Mouse (Mus musculus) hindbrain, embryonic 15.5 days (tissue): ENCODE results near the gene Ttll1. TPM values are rescaled to one million over a fixed set of nuclear protein-coding genes. Genes with fewer than 3 reads are reported as not detected.

Source experiments
- ATAC-seq: fragments of 200-750 bp; cut with Nextera tagmentation; 2 replicates; pipeline ENCODE4 v1.8.0; 2017; ENCODE audit warnings: low read depth, moderate number of reproducible peaks, moderate TSS enrichment; ENCODE audit not compliant: low FRiP score
- H3K27ac ChIP-seq: fragments of 300-500 bp; sonication (generic); replicated peaks from 2 replicates; pipeline ENCODE4 v1.5.1; 2015; ENCODE audit warnings: mild to moderate bottlenecking, inconsistent platforms
- H3K27me3 ChIP-seq: fragments of 300-500 bp; sonication (generic); 2 replicates; pipeline ENCODE4 v1.6.1; 2015; ENCODE audit warnings: control low read depth, inconsistent platforms
- H3K36me3 ChIP-seq: fragments of 300-500 bp; sonication (generic); 2 replicates; pipeline ENCODE4 v1.6.1; 2015; ENCODE audit warnings: control low read depth, inconsistent platforms
- H3K4me1 ChIP-seq: fragments of 300-500 bp; sonication (generic); replicated peaks from 2 replicates; pipeline ENCODE4 v1.6.1; 2015; ENCODE audit warnings: control low read depth, inconsistent platforms
- H3K4me2 ChIP-seq: fragments of 300-500 bp; sonication (generic); 2 replicates; pipeline ENCODE4 v1.6.1; 2015; ENCODE audit warnings: moderate library complexity, mild to moderate bottlenecking, inconsistent platforms
- H3K4me3 ChIP-seq: fragments of 300-500 bp; sonication (generic); 2 replicates; pipeline ENCODE4 v1.5.1; 2015; ENCODE audit warnings: mild to moderate bottlenecking, inconsistent platforms
- H3K9ac ChIP-seq: fragments of 300-500 bp; sonication (generic); 2 replicates; pipeline ENCODE4 v1.6.1; 2015; ENCODE audit warnings: inconsistent platforms
- H3K9me3 ChIP-seq: fragments of 300-500 bp; sonication (generic); 2 replicates; pipeline ENCODE4 v1.6.1; 2016; ENCODE audit warnings: control low read depth, inconsistent platforms
- WGBS: fragments of 180-500 bp; shearing (Covaris S2); methylation state at CpG from one replicate; pipeline ENCODE4 v1.1.7; 2015; 5-methylcytosine and 5-hydroxymethylcytosine counted together
- polyA plus RNA-seq: library from polyadenylated mRNA; unstranded; fragments of >200 nt; fragmentation: Nextera tagmentation; extraction: Ambion mirVana; gene quantifications from 2 replicates; pipeline ENCODE4 v1.2.1, GENCODE M21; 2015

The Ttll1 gene
- polyA plus RNA-seq, 1 experiment from 2014 or later: 122 TPM

DNA sequence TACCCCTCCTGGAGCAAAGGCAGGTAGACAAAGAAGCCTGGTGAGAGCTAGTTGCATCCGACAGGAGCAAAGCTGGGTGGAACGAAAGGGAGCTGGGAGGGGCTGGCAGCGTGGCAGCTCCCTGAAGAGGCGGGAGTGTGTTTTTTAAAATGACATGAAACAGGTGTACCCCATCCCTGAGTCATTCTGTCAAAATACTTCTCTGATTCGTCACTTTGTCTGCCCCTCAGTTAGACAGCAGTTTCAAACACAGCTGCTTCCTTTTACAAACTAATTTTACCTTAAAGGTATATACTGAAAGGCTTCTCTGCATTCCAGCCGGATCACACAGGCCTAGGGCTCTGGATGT is 16.1 kb downstream of the Ttll1 start:
- ATAC-seq: no peak
- Histone ChIP-seq H3K27me3 (no peaks in the 10 kb centered on the region), H3K27ac (no peak overlapping the region), H3K9me3 (no peaks in the 10 kb centered on the region), H3K9ac (no peak overlapping the region), H3K4me2 (no peak overlapping the region), H3K4me3 (no peak overlapping the region), H3K4me1 (no peaks in the 10 kb centered on the region), H3K36me3 (peaks cover 91% of the 10 kb centered on the region)
- WGBS: 86% methylated on average over 6 of the region's 6 CpGs

- no peak overlapping the region for H3K4me3 ChIP-seq
- 85% methylated on average over 7 of the region's 7 CpGs for WGBS
- no peaks in the 10 kb centered on the region for H3K9me3 ChIP-seq
- no peak for ATAC-seq
- H3K9ac ChIP-seq: no peak overlapping the region
- peaks cover 86% of the 10 kb centered on the region for H3K36me3 ChIP-seq
- H3K4me2 ChIP-seq: no peak overlapping the region
- no peaks in the 10 kb centered on the region for H3K27me3 ChIP-seq
- H3K4me1 ChIP-seq: no peaks in the 10 kb centered on the region
- no peak overlapping the region for H3K27ac ChIP-seq
These were observed 16.7 kb downstream of the Ttll1 start for GRCm38 (mm10) chr15:83493856-83494571.

DNA sequence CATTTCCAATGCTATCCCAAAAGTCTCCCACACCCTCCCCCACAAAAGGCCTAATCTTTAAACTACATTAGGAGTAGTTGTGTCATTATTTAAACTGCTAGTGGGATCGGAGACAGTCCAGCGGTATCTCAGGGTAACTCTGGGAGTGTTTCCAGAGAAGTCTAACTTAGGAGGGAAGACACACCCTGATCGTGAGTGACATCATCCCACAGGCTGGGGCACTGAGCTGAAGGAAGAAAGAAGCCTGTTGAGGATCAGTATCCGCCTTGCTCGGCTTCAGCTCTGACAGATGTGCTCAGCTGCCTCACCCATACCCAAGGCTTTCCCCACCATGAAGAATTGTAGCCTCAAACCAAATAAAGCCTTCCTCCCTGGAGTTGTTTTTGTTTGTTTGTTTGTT is 18.8 kb downstream of the Ttll1 start:
- H3K9me3 ChIP-seq: no peaks in the 10 kb centered on the region
- H3K27ac ChIP-seq: no peak overlapping the region
- no peaks in the 10 kb centered on the region for H3K27me3 ChIP-seq
- ATAC-seq: no peak
- no peak overlapping the region for H3K4me2 ChIP-seq
- H3K9ac ChIP-seq: no peak overlapping the region
- 93% methylated on average over 5 of the region's 5 CpGs for WGBS
- no peaks in the 10 kb centered on the region for H3K4me1 ChIP-seq
- peaks cover 77% of the 10 kb centered on the region for H3K36me3 ChIP-seq
- no peak overlapping the region for H3K4me3 ChIP-seq

GRCm38 (mm10) chr15:83489471-83489870 is 21.2 kb downstream of the Ttll1 start:
- Histone ChIP-seq H3K36me3 (peaks cover 76% of the 10 kb centered on the region), H3K27ac (no peak overlapping the region), H3K4me3 (no peak overlapping the region), H3K9ac (no peak overlapping the region), H3K9me3 (no peaks in the 10 kb centered on the region), H3K4me1 (no peaks in the 10 kb centered on the region), H3K27me3 (no peaks in the 10 kb centered on the region), H3K4me2 (no peak overlapping the region)
- ATAC-seq: no peak
- WGBS: 93% methylated on average over 20 of the region's 20 CpGs

GRCm38 (mm10) chr15:83487477-83488115 is 23.1 kb downstream of the Ttll1 start:
- Histone ChIP-seq H3K9ac (no peak overlapping the region), H3K4me1 (no peaks in the 10 kb centered on the region), H3K27ac (no peak overlapping the region), H3K36me3 (peaks cover 70% of the 10 kb centered on the region), H3K4me2 (no peak overlapping the region), H3K4me3 (no peak overlapping the region), H3K9me3 (no peaks in the 10 kb centered on the region), H3K27me3 (no peaks in the 10 kb centered on the region)
- ATAC-seq: no peak
- 64% methylated on average over 9 of the region's 9 CpGs for WGBS

DNA sequence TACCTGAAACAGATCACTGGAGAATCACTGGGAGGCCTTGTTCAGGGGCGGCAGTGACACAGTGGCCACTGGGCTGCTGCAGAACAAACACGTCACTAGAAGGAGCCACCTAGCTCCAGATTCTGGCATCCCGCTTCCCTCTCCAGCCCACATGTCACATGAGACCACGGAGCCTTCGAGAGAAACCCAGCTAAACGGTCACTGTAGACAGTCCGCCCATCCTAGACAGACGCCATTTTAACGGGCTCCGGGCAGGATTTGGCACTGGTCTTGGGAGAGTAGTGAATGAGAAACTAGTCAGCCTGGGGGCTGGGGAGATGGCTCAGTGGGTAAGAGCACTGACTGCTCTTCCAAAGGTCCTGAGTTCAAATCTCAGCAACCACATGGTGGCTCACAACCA is 26.4 kb downstream of the Ttll1 start:
- Histone ChIP-seq H3K9me3 (no peaks in the 10 kb centered on the region), H3K9ac (no peak overlapping the region), H3K36me3 (peaks cover 44% of the 10 kb centered on the region), H3K4me2 (no peak overlapping the region), H3K27me3 (no peaks in the 10 kb centered on the region), H3K27ac (no peak overlapping the region), H3K4me1 (no peaks in the 10 kb centered on the region), H3K4me3 (no peak overlapping the region)
- WGBS: 96% methylated on average over 10 of the region's 10 CpGs
- no peak for ATAC-seq

- Histone ChIP-seq H3K4me1 (no peaks in the 10 kb centered on the region), H3K36me3 (peaks cover 40% of the 10 kb centered on the region), H3K9me3 (no peaks in the 10 kb centered on the region), H3K9ac (no peak overlapping the region), H3K27me3 (no peaks in the 10 kb centered on the region), H3K27ac (no peak overlapping the region), H3K4me3 (no peak overlapping the region), H3K4me2 (no peak overlapping the region)
- WGBS: 33% methylated on average over 2 of the region's 2 CpGs
- ATAC-seq: no peak
These were observed 27.2 kb downstream of the Ttll1 start for GRCm38 (mm10) chr15:83483482-83483881.

DNA sequence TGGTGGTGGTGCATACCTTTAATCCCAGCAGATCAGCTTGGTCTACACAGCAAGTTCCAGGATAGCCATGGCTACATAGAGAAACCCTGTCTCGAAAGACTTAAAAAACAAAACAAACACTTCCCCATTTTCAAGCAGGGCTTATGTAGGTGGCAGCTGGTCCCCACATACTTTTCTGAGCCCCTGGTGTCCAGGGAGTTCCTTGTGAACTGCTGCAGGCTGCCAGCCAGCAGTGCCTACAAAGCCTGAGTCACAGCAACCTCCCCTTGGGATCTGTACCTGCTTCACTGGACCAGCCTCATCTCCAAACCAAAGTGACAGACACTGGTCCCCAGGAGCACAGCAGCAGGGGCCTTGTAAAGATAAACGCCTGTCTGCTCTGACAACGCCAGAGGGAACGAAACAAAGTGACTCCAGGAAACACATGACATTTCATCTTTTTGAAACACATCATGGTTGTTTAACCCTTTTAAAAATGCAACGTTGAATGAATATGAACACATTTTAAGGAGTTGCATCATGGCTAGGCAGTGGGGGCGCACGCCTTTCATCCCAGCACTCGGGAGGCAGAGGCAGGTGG is 28.0 kb downstream of the Ttll1 start:
- no peaks in the 10 kb centered on the region for H3K4me1 ChIP-seq
- no peaks in the 10 kb centered on the region for H3K9me3 ChIP-seq
- WGBS: 70% methylated on average over 8 of the region's 8 CpGs
- no peak overlapping the region for H3K4me2 ChIP-seq
- H3K4me3 ChIP-seq: no peak overlapping the region
- ATAC-seq: no peak
- no peak overlapping the region for H3K27ac ChIP-seq
- no peak overlapping the region for H3K9ac ChIP-seq
- H3K27me3 ChIP-seq: no peaks in the 10 kb centered on the region
- H3K36me3 ChIP-seq: peaks cover 40% of the 10 kb centered on the region

DNA sequence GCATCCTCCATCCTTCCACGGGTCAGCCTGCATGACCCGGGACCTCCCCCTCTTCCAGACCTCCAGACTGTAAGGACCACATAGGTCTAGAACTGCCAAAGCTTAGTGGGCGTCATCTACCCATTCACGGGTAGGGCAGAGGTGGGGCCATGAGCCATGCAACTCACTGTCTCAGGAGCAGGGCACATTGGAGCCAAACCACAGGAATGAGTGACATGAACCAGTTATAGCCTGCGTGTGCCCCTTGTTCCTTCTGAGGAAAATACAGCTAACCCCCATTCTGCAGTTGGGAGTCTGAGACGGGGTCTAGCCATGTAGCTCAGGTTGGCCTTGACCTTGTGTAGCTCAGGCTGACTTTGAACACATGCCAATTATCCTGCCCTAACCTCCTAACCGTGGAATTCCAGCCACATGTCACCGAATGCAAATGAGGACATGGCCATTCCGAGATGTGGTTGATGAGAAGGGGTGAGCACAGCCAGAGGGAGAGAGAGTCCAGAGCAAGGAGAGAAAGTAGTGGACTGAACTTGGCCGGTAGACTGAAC is 29.4 kb downstream of the Ttll1 start:
- H3K27ac ChIP-seq: no peak overlapping the region

GRCm38 (mm10) chr15:83479818-83480217 is 30.9 kb downstream of the Ttll1 start:
- Histone ChIP-seq H3K4me3 (no peak overlapping the region), H3K9ac (no peak overlapping the region), H3K4me1 (no peaks in the 10 kb centered on the region), H3K27ac (no peak overlapping the region), H3K27me3 (no peaks in the 10 kb centered on the region), H3K9me3 (no peaks in the 10 kb centered on the region), H3K4me2 (no peak overlapping the region), H3K36me3 (peaks cover 12% of the 10 kb centered on the region)
- ATAC-seq: no peak
- WGBS: 89% methylated on average over 4 of the region's 4 CpGs

More for the DNA sequence above, 29.4 kb downstream of the Ttll1 start:
- Histone ChIP-seq H3K27me3 (no peaks in the 10 kb centered on the region), H3K4me1 (no peaks in the 10 kb centered on the region), H3K4me2 (no peak overlapping the region), H3K36me3 (peaks cover 26% of the 10 kb centered on the region), H3K4me3 (no peak overlapping the region), H3K9me3 (no peaks in the 10 kb centered on the region), H3K9ac (no peak overlapping the region)
- ATAC-seq: no peak
- WGBS: 70% methylated on average over 10 of the region's 10 CpGs

DNA sequence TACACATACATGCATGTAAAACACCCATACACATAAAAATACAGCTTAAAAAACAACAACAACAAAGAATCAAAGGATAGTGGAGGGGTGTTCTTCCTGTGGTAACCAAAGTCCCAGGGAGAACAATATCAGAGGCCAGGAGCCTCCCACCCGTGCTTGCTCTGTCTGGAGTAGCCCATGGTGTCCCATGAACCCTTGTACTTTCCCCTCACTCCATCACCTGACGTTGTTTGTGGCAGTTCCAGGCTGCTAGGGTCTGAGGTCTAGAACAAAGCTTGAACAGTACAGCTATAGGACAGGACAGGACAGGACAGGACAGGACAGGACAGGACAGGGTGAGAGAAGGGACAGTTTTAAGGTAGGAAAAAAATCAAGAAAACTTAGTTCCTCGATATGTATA is 32.6 kb downstream of the Ttll1 start:
- Histone ChIP-seq H3K4me2 (no peak overlapping the region), H3K36me3 (0 out of 2 replicates have a peak, but pooled peaks cover 3% of the 10 kb centered on the region), H3K27me3 (no peaks in the 10 kb centered on the region), H3K27ac (no peak overlapping the region), H3K9me3 (no peaks in the 10 kb centered on the region), H3K9ac (no peak overlapping the region), H3K4me3 (no peak overlapping the region), H3K4me1 (no peaks in the 10 kb centered on the region)
- 74% methylated on average over 3 of the region's 3 CpGs for WGBS
- ATAC-seq: no peak; the same call in 1 of the 2 replicates

DNA sequence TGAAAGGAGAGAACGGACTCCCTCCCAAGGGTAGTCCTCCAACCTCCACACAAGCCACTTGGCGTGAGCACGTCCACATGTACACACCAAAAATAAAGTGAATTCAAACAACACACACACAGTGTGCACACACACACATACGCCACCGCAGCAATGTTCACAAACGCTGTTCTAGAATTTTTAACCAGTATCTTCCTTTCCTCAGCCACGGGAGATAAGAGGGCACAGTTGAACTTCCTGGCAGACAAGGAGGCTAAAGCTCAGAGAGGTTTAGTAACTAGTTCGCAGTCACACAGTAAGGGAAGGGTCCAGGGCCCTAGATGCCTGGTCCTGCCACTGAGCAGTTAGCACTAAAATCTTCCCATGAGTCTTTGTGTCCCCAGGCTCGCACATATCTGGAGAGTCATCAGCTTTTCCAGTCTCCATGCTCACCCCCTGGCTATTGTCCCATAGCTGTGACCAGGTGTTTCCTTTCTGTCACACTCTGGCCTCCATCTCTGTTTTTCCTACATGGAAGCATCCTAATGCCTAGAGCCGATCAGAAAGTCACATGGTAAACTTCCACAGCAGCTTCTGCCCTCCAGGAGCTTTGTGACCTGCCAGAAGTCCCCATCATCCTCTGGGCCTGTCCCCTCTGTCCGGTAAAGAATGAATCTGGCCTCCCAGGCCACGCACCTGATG is 34.0 kb downstream of the Ttll1 start:
- H3K9me3 ChIP-seq: no peaks in the 10 kb centered on the region
- H3K4me2 ChIP-seq: no peak overlapping the region
- no peaks in the 10 kb centered on the region for H3K4me1 ChIP-seq
- ATAC-seq: no peak
- H3K9ac ChIP-seq: no peak overlapping the region
- no peak overlapping the region for H3K27ac ChIP-seq
- no peaks in the 10 kb centered on the region for H3K36me3 ChIP-seq
- H3K27me3 ChIP-seq: no peaks in the 10 kb centered on the region
- WGBS: 85% methylated on average over 12 of the region's 12 CpGs
- H3K4me3 ChIP-seq: no peak overlapping the region
